Mouse (Mus musculus) ES-Bruce4 (cell line): ENCODE data around the gene Zdhhc1. TPM values are rescaled to one million over a fixed set of nuclear protein-coding genes. Genes with fewer than 3 reads are reported as not detected.

Experiments
- H3K27ac ChIP-seq: 2 replicates; pipeline ENCODE4 v1.5.1; 2012; ENCODE audit warnings: low read length, inconsistent platforms; ENCODE audit not compliant: insufficient read depth
- H3K27me3 ChIP-seq: 2 replicates; pipeline ENCODE4 v1.6.1; 2012; ENCODE audit warnings: mild to moderate bottlenecking, low read length, inconsistent platforms; ENCODE audit not compliant: control insufficient read depth, poor library complexity, insufficient read depth, severe bottlenecking
- H3K36me3 ChIP-seq: 2 replicates; pipeline ENCODE4 v1.6.1; 2012; ENCODE audit warnings: inconsistent platforms, mild to moderate bottlenecking, low read length, moderate library complexity; ENCODE audit not compliant: control insufficient read depth, poor library complexity, insufficient read depth, severe bottlenecking
- H3K4me1 ChIP-seq: one replicate; pipeline ENCODE4 v1.8.1; 2011; ENCODE audit warnings: low read length; ENCODE audit not compliant: control insufficient read depth, insufficient read depth
- H3K4me3 ChIP-seq: 2 replicates; pipeline ENCODE4 v1.5.1; 2011; ENCODE audit warnings: low read depth, mild to moderate bottlenecking, low read length
- H3K9ac ChIP-seq: 2 replicates; pipeline ENCODE4 v1.6.1; 2012; ENCODE audit warnings: low read depth, mild to moderate bottlenecking, inconsistent platforms; ENCODE audit not compliant: poor library complexity, severe bottlenecking
- H3K9me3 ChIP-seq: replicated peaks from 2 replicates; pipeline ENCODE4 v1.6.1; 2012; ENCODE audit warnings: mild to moderate bottlenecking, low read length, inconsistent platforms; ENCODE audit not compliant: control insufficient read depth, poor library complexity, insufficient read depth, severe bottlenecking
- CTCF ChIP-seq: IDR thresholded peaks from one replicate; pipeline ENCODE4 v1.8.1; 2011; ENCODE audit warnings: low read depth, low read length
- EP300 ChIP-seq: IDR thresholded peaks from 2 replicates; pipeline ENCODE4 v1.6.1; 2011; ENCODE audit warnings: low read depth, low read length; ENCODE audit not compliant: insufficient read depth
- POLR2A ChIP-seq: IDR thresholded peaks from one replicate; pipeline ENCODE4 v1.8.1; 2011; ENCODE audit warnings: low read length; ENCODE audit not compliant: insufficient read depth
- polyA plus RNA-seq: library from polyadenylated mRNA; stranded (reverse); fragments of >200 nt; gene quantifications from 2 replicates; pipeline ENCODE4 v1.2.4, GENCODE M21; 2011; ENCODE audit warnings: low read depth; ENCODE audit not compliant: missing spikeins, insufficient read depth, insufficient read length

The Zdhhc1 gene
- polyA plus RNA-seq, 1 experiment, result 9.2 TPM

- H3K4me1 ChIP-seq, result no peaks in the 10 kb centered on the region
- H3K4me3 ChIP-seq, result no peak overlapping the region
- H3K27ac ChIP-seq, result no peak overlapping the region
- H3K9me3 ChIP-seq, result no peaks in the 10 kb centered on the region
- no peaks in the 10 kb centered on the region for H3K36me3 ChIP-seq
- TF ChIP-seq CTCF, result no peak
- H3K27me3 ChIP-seq, result no peaks in the 10 kb centered on the region
- no peak overlapping the region for H3K9ac ChIP-seq
Observed at GRCm38 (mm10) chr8:105433511-105433910, 63.2 kb downstream of the Zdhhc1 start.

GRCm38 (mm10) chr8:105433021-105433420 is 63.7 kb downstream of the Zdhhc1 start:
- no peaks in the 10 kb centered on the region for H3K36me3 ChIP-seq
- no peak overlapping the region for H3K27ac ChIP-seq
- H3K4me3 ChIP-seq, result no peak overlapping the region

GRCm38 (mm10) chr8:105431743-105432515 is 64.8 kb downstream of the Zdhhc1 start:
- no peaks in the 10 kb centered on the region; the same call in 1 of the 2 replicates for H3K27me3 ChIP-seq
- H3K4me1 ChIP-seq, result no peaks in the 10 kb centered on the region
- no peak overlapping the region for H3K9ac ChIP-seq
- no peaks in the 10 kb centered on the region for H3K9me3 ChIP-seq
- TF ChIP-seq CTCF (no peak), EP300 (no peak), POLR2A (no peak)
- no peaks in the 10 kb centered on the region for H3K36me3 ChIP-seq
- H3K27ac ChIP-seq, result no peak overlapping the region
- no peak overlapping the region for H3K4me3 ChIP-seq

More at GRCm38 (mm10) chr8:105433021-105433420, 63.7 kb downstream of the Zdhhc1 start:
- Histone ChIP-seq H3K9ac (no peak overlapping the region), H3K9me3 (no peaks in the 10 kb centered on the region), H3K4me1 (no peaks in the 10 kb centered on the region), H3K27me3 (no peaks in the 10 kb centered on the region; the same call in 1 of the 2 replicates)
- TF ChIP-seq CTCF (no peak), EP300 (no peak), POLR2A (no peak)

- TF ChIP-seq POLR2A, result no peak
- TF ChIP-seq CTCF, result no peak
- no peak for TF ChIP-seq EP300
- H3K27ac ChIP-seq, result no peak overlapping the region
- H3K4me3 ChIP-seq, result no peak overlapping the region
- no peaks in the 10 kb centered on the region; the same call in 1 of the 2 replicates for H3K27me3 ChIP-seq
- no peaks in the 10 kb centered on the region for H3K36me3 ChIP-seq
- H3K9ac ChIP-seq, result no peak overlapping the region
- no peaks in the 10 kb centered on the region for H3K4me1 ChIP-seq
- no peaks in the 10 kb centered on the region for H3K9me3 ChIP-seq
Observed at GRCm38 (mm10) chr8:105426878-105427277, 69.8 kb downstream of the Zdhhc1 start.

Other genes with a start within 250 kb of the Zdhhc1 start
- 0.37 and 0.67 TPM in 2 replicates for gene B3gnt9, start 241.7 kb downstream of the Zdhhc1 start, polyA plus RNA-seq
- 4.7 and 5.6 TPM in 2 replicates for gene Tradd, start 232.3 kb downstream of the Zdhhc1 start, polyA plus RNA-seq
- 1.5 and 1.9 TPM in 2 replicates for gene Fbxl8, start 232.3 kb downstream of the Zdhhc1 start, polyA plus RNA-seq
- 1.1 and 1.4 TPM in 2 replicates for gene Hsf4, start 227.1 kb downstream of the Zdhhc1 start, polyA plus RNA-seq
- 0.94 and 1.4 TPM in 2 replicates for gene Nol3, start 220.8 kb downstream of the Zdhhc1 start, polyA plus RNA-seq
- 8.2 and 9.4 TPM in 2 replicates for gene 4931428F04Rik, start 207.0 kb downstream of the Zdhhc1 start, polyA plus RNA-seq
- gene Exoc3l, start 200.8 kb downstream of the Zdhhc1 start, polyA plus RNA-seq, result 2.3 and 3.7 TPM in 2 replicates
- 104 and 109 TPM in 2 replicates for gene E2f4, start 199.2 kb downstream of the Zdhhc1 start, polyA plus RNA-seq
- 13.7 and 15.6 TPM in 2 replicates for gene Elmo3, start 191.3 kb downstream of the Zdhhc1 start, polyA plus RNA-seq
- gene Lrrc29, start 170.6 kb downstream of the Zdhhc1 start, polyA plus RNA-seq, result 1.5 and 1.9 TPM in 2 replicates
- 31.8 and 33.3 TPM in 2 replicates for gene Tmem208, start 170.5 kb downstream of the Zdhhc1 start, polyA plus RNA-seq
- gene Fhod1, start 148.9 kb downstream of the Zdhhc1 start, polyA plus RNA-seq, result 13.0 and 15.4 TPM in 2 replicates
- gene Slc9a5, start 148.1 kb downstream of the Zdhhc1 start, polyA plus RNA-seq, result 13.7 and 14.7 TPM in 2 replicates
- 2.6 and 3.2 TPM in 2 replicates for gene Plekhg4, start 123.6 kb downstream of the Zdhhc1 start, polyA plus RNA-seq
- 2.4 and 3.7 TPM in 2 replicates for gene Kctd19, start 83.4 kb downstream of the Zdhhc1 start, polyA plus RNA-seq
- gene Lrrc36, start 83.3 kb downstream of the Zdhhc1 start, polyA plus RNA-seq, result 0.35 and 1.3 TPM in 2 replicates
- 14.4 and 19.0 TPM in 2 replicates for gene Tppp3, start 25.4 kb downstream of the Zdhhc1 start, polyA plus RNA-seq
- gene Hsd11b2, start 21.9 kb upstream of the Zdhhc1 start, polyA plus RNA-seq, result 0.54 and 0.61 TPM in 2 replicates
- 78.4 and 86.5 TPM in 2 replicates for gene Atp6v0d1, start 69.1 kb upstream of the Zdhhc1 start, polyA plus RNA-seq
- gene Ripor1, start 108.4 kb upstream of the Zdhhc1 start, polyA plus RNA-seq, result 26.5 and 27.5 TPM in 2 replicates
- gene Ctcf, start 139.7 kb upstream of the Zdhhc1 start, polyA plus RNA-seq, result 105 and 123 TPM in 2 replicates
- gene Agrp, start 140.5 kb upstream of the Zdhhc1 start, polyA plus RNA-seq, result not detected in 2 replicates
- 4.7 and 5.6 TPM in 2 replicates for gene Carmil2, start 189.4 kb upstream of the Zdhhc1 start, polyA plus RNA-seq
- gene Acd, start 204.2 kb upstream of the Zdhhc1 start, polyA plus RNA-seq, result 30.1 and 36.7 TPM in 2 replicates
- gene Pard6a, start 204.2 kb upstream of the Zdhhc1 start, polyA plus RNA-seq, result 10.4 and 10.9 TPM in 2 replicates
- not detected in 2 replicates for gene 4933405L10Rik, start 210.8 kb upstream of the Zdhhc1 start, polyA plus RNA-seq
- 18.6 and 20.1 TPM in 2 replicates for gene Enkd1, start 211.3 kb upstream of the Zdhhc1 start, polyA plus RNA-seq